Mouse (Mus musculus): ENCODE data around the gene Zfp90. TPM values are rescaled to one million over a fixed set of nuclear protein-coding genes. Genes with fewer than 3 reads are reported as not detected.
A peak's percentile ranks its signal among the peaks of the same experiment; 100 is the strongest.
"Not testable (repeated sequence)": the region's sequence is repeated elsewhere in the genome, so short reads cannot be mapped to it uniquely, and the experiment has no call there.

Gene Zfp90
- total RNA-seq (2021) (1 to 10 TPM; 3.1 to 6.8 TPM), polyA plus RNA-seq (2012; rRNA removed) (0.68 and 1.2 TPM in 2 replicates)
- long read RNA-seq, partial matches to known transcripts, result 2 of 5 reads
- long read RNA-seq, other reads (novel, unspliced or antisense), result 1 of 5 reads

- DNase-seq, result peak; percentile 96
Measured at GRCm38 (mm10) chr8:106415182-106415971, at the start of gene Zfp90. TSS of gene Zfp90 (plus strand) at chr8:106415327.

- DNase-seq, result no peak
Measured at GRCm38 (mm10) chr8:106368501-106368900, 46.6 kb upstream of the Zfp90 start.

GRCm38 (mm10) chr8:106369069-106369468 is 46.1 kb upstream of the Zfp90 start:
- DNase-seq, result no peak

- peak; percentile 23 for DNase-seq
Measured at GRCm38 (mm10) chr8:106375957-106376356, 39.2 kb upstream of the Zfp90 start.

GRCm38 (mm10) chr8:106376862-106377261 is 38.3 kb upstream of the Zfp90 start:
- no peak for DNase-seq

- peak; percentile 78 for DNase-seq
Measured at GRCm38 (mm10) chr8:106378501-106379048, 36.6 kb upstream of the Zfp90 start.

GRCm38 (mm10) chr8:106379357-106379756 is 35.8 kb upstream of the Zfp90 start:
- no peak for DNase-seq

GRCm38 (mm10) chr8:106381026-106381425 is 34.1 kb upstream of the Zfp90 start:
- peak; percentile 66 for DNase-seq

GRCm38 (mm10) chr8:106387801-106388415 is 27.2 kb upstream of the Zfp90 start:
- peak; percentile 81 for DNase-seq

GRCm38 (mm10) chr8:106394493-106394892 is 20.6 kb upstream of the Zfp90 start:
- DNase-seq, result no peak

GRCm38 (mm10) chr8:106399694-106400093 is 15.4 kb upstream of the Zfp90 start:
- peak; percentile 61 for DNase-seq

- DNase-seq, result no peak
Measured at GRCm38 (mm10) chr8:106400181-106400580, 14.9 kb upstream of the Zfp90 start.

- DNase-seq, result peak; percentile 66
Measured at GRCm38 (mm10) chr8:106403246-106403933, 11.7 kb upstream of the Zfp90 start.

GRCm38 (mm10) chr8:106404825-106405224 is 10.3 kb upstream of the Zfp90 start:
- DNase-seq, result no peak

- DNase-seq, result peak; percentile 28
Measured at GRCm38 (mm10) chr8:106405810-106406209, 9.3 kb upstream of the Zfp90 start.

- no peak for DNase-seq
Measured at GRCm38 (mm10) chr8:106410055-106410454, 5.1 kb upstream of the Zfp90 start.

GRCm38 (mm10) chr8:106410564-106410963 is 4.6 kb upstream of the Zfp90 start:
- no peak for DNase-seq

- peak; percentile 29 for DNase-seq
Measured at GRCm38 (mm10) chr8:106411783-106412451, 3.2 kb upstream of the Zfp90 start.

GRCm38 (mm10) chr8:106417692-106418091 is 2.6 kb downstream of the Zfp90 start:
- no peak for DNase-seq

- no peak for DNase-seq
Measured at GRCm38 (mm10) chr8:106431088-106431487, 16.0 kb downstream of the Zfp90 start.

GRCm38 (mm10) chr8:106431952-106432351 is 16.8 kb downstream of the Zfp90 start:
- DNase-seq, result not testable (repeated sequence)

Data from adrenal gland, adult 2 months (tissue).